ENCODE assay signal across 18 mouse cellular contexts in the genomic region with DNA sequence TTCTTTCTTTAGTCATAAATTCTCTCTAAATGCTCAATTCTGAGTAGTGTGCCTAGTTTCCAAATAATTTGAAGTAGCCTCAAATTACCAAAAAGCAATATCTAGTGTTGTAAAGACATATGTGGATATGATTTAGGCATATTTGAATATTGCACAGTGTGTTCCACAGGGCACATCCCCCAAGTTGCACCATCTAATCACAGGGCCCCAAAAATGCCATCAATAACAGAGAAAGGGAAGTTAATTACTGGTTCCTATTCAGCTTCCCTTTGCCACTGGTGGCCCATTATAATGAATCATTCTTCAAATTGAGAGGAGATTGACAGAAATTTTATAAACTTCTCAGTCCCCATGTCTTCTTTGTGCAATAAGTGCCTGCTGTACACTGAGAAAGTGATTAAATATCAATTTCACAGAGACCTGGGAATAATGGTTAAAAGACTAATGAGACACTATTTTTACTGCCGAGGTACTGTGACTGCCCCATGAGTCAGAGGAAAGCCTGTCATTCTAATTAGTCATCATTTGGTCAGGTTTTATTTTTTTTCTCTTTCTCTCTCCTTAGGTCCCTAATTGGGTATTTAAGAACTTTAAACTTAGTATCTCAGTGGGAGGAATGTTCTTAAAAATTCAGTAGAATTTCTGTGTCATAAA.
DNase-seq lines count a peak whose midpoint lies in the region; ATAC-seq and TF ChIP-seq lines count a peak whose summit lies in the region.
"Had no signal": no experiment of that assay in that cellular context is flagged by ENCODE, and none has a peak within 500 bp of the region (broad histone marks: within the 10 kb centered on the region; RNA-seq: fewer than 3 reads in every experiment).

No protein-coding gene starts in this region.

- H3K27ac ChIP-seq in hindbrain, embryonic 13.5 days: no peak overlapping the region
- no peak overlapping the region for H3K27ac ChIP-seq in hindbrain, embryonic 10.5 days
- H3K27ac ChIP-seq: kidney, postnatal 0 days; limb, embryonic 15.5 days; liver, embryonic 15.5 days; macrophage; midbrain, embryonic 10.5 days had no signal

- H3K27me3 ChIP-seq in hindbrain, embryonic 13.5 days: no peaks in the 10 kb centered on the region
- no peaks in the 10 kb centered on the region for H3K27me3 ChIP-seq in hindbrain, embryonic 10.5 days (ENCODE audit: insufficient read depth, poor library complexity, severe bottlenecking)
- H3K27me3 ChIP-seq: limb, embryonic 15.5 days; liver, embryonic 15.5 days had no signal

- H3K36me3 ChIP-seq in hindbrain, embryonic 13.5 days: no peaks in the 10 kb centered on the region
- no peaks in the 10 kb centered on the region for H3K36me3 ChIP-seq in hindbrain, embryonic 10.5 days
- H3K36me3 ChIP-seq: limb, embryonic 15.5 days; liver, embryonic 15.5 days; midbrain, embryonic 10.5 days had no signal

- H3K4me1 ChIP-seq in hindbrain, embryonic 13.5 days (replicated peaks): no peaks in the 10 kb centered on the region
- H3K4me1 ChIP-seq in hindbrain, embryonic 10.5 days (replicated peaks): no peaks in the 10 kb centered on the region
- H3K4me1 ChIP-seq: limb, embryonic 15.5 days; liver, embryonic 15.5 days; midbrain, embryonic 10.5 days had no signal

- TF ChIP-seq POLR2A in brain, embryonic 14.5 days (IDR thresholded peaks at IDR 0.05; ENCODE audit: borderline replicate concordance, extremely low read depth, insufficient read depth, insufficient read length, poor library complexity, severe bottlenecking): no peak

- H3K4me3 ChIP-seq in hindbrain, embryonic 13.5 days: no peak overlapping the region
- H3K4me3 ChIP-seq in hindbrain, embryonic 10.5 days: no peak overlapping the region
- H3K4me3 ChIP-seq: limb, embryonic 15.5 days; liver, embryonic 15.5 days; midbrain, embryonic 10.5 days had no signal

- TF ChIP-seq CTCF in brain, embryonic 14.5 days (IDR thresholded peaks at IDR 0.05; ENCODE audit: borderline replicate concordance, extremely low read depth, insufficient read depth, insufficient read length): no peak

- no peak for DNase-seq in hindbrain, embryonic 10.5 days (ENCODE audit: low spot score)
- DNase-seq in 3134 (ENCODE audit: extremely low read depth, insufficient read length, low spot score) (peak; percentile 10), 416B (ENCODE audit: low read depth) (peak; percentile 35)
- peak; percentile 49 for DNase-seq in brain, embryonic 14.5 days (ENCODE audit: low read depth)
- DNase-seq in right cerebral cortex, postnatal 4 days: no peak
- DNase-seq in cerebellum, postnatal 25 days: no peak
- DNase-seq: cerebellum, adult 9-10 months; embryo, embryonic 11 days; gastrocnemius, postnatal 36 days; right cerebral cortex, adult 18-20 months; thymus, postnatal 25 days had no signal

- no peak overlapping the region for H3K9ac ChIP-seq in hindbrain, embryonic 13.5 days
- H3K9ac ChIP-seq: limb, embryonic 15.5 days; liver, embryonic 15.5 days had no signal

- 30% methylated on average over 1 of the region's 1 CpGs for WGBS in hindbrain, embryonic 13.5 days
- WGBS in hindbrain, embryonic 10.5 days: 54% methylated on average over 1 of the region's 1 CpGs

- H3K9me3 ChIP-seq in hindbrain, embryonic 13.5 days: no peaks in the 10 kb centered on the region
- H3K9me3 ChIP-seq in hindbrain, embryonic 10.5 days: no peaks in the 10 kb centered on the region
- H3K9me3 ChIP-seq: limb, embryonic 15.5 days; liver, embryonic 15.5 days; midbrain, embryonic 10.5 days had no signal

- peak; percentile 57 for ATAC-seq in hindbrain, embryonic 13.5 days (ENCODE audit: low FRiP score)
- ATAC-seq: intestine, embryonic 16.5 days had no signal

- no peak overlapping the region for H3K4me2 ChIP-seq in hindbrain, embryonic 13.5 days
- H3K4me2 ChIP-seq: limb, embryonic 15.5 days; liver, embryonic 15.5 days had no signal

Comparison
In these comparisons a context has a peak if more than half of its experiments do, and no peak if none do; other contexts are left out.
1. DNase-seq: peak in 3134 (single experiment), 416B (single experiment) and brain, embryonic 14.5 days (single experiment); none in hindbrain, embryonic 10.5 days (single experiment), right cerebral cortex, postnatal 4 days (single experiment) and cerebellum, postnatal 25 days (0 of 2).